Mouse (Mus musculus): ENCODE data around the gene Rd3l. TPM values are rescaled to one million over a fixed set of nuclear protein-coding genes. Genes with fewer than 3 reads are reported as not detected.

Rd3l gene
- polyA plus RNA-seq (2014; fragmentation: Illumina TruSeq; extraction: RNeasy Lipid Tissue Mini Kit (QIAGEN cat#74804); ENCODE audit: insufficient read depth, low read depth, low replicate concordance) = not detected

DNA sequence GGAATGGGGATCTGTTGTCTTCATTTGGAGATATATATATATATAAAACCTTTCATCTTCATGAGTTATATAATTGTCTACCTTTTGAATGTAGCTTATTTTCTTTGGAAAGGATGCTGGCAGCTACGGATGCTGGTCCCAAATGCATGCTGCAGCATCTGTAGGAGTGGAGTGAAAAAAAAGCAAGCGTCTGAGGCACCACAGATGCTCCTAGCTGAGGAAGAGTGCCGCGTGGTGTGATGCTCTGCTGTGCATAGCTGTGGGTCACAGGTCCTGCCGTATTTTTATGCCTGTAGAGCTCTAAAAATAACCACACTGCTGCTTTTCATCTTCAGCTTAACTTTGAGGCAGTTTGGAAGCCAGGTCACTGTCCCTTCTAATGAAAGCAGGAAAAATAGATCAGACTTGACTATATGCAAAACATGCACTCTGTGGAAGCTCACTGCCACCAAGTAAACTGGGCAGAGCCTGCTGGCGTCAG is at the start of gene Rd3l:
Gene Rd3l (minus strand): TSS at position 431 of the 481 bp plus-strand sequence.

DNA sequence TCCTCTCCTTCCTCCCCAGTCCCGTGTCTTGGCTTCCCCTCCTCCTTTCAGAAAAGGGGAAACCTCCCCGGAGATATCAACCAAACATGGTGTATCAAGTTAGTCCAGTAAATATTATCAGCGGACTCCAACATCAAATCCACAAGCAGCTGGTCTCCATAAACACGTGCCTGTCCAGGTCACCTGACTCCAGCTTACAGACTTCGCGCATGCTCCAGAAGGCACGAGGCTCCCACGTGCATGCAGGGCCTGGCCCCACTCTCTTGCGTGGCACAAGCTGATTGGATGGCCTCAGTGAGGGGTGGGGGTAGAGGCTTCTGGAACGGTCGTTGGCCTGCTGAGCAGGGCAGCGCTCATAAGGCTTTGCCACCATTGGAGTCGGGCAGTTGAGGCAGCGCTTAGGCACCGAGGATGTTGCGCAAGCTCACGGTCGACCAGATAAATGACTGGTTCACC is 9.9 kb downstream of the Rd3l start, which contains the start of gene Tdrd9:
Gene Tdrd9 (plus strand): TSS at position 329 of the 456 bp plus-strand sequence.

DNA sequence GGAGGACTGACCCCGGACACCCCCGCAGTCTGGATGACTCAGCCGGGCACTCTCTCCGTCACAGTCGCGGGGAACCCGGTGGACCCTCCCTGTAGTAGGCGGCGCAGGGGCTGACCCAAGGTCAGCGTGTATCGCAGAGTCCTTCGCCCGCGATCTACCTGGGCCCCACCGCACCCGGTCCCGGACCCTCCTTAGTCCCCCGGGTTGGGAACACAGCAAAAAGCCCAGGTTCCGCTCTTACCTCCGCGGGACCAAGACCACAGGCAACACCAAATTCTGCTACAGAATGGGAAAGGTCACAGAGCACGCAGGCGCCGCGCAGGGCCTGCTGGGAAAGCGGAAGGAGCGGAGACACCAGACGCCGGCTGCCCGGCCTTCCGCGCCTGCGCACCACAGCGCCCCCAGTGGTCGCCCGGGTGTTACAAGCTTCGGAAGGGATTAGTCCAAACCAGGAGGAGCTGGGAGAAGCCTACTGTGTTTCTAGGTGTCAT is 14.4 kb downstream of the Rd3l start, which contains the start of gene Atp5mpl:
Gene Atp5mpl (minus strand): TSS at position 295 of the 491 bp plus-strand sequence.

Other genes with a start within 250 kb of the Rd3l start
- gene Klc1, start 222.5 kb downstream of the Rd3l start, polyA plus RNA-seq (2014; fragmentation: Illumina TruSeq; extraction: RNeasy Lipid Tissue Mini Kit (QIAGEN cat#74804); ENCODE audit: insufficient read depth, low read depth, low replicate concordance) = 88.6 TPM
- 0.41 TPM for gene Xrcc3, start 167.4 kb downstream of the Rd3l start, polyA plus RNA-seq (2014; fragmentation: Illumina TruSeq; extraction: RNeasy Lipid Tissue Mini Kit (QIAGEN cat#74804); ENCODE audit: insufficient read depth, low read depth, low replicate concordance)
- gene Zfyve21, start 167.1 kb downstream of the Rd3l start, polyA plus RNA-seq (2014; fragmentation: Illumina TruSeq; extraction: RNeasy Lipid Tissue Mini Kit (QIAGEN cat#74804); ENCODE audit: insufficient read depth, low read depth, low replicate concordance) = 68.0 TPM
- gene Ppp1r13b, start 73.2 kb downstream of the Rd3l start, polyA plus RNA-seq (2014; fragmentation: Illumina TruSeq; extraction: RNeasy Lipid Tissue Mini Kit (QIAGEN cat#74804); ENCODE audit: insufficient read depth, low read depth, low replicate concordance) = 17.1 TPM
- gene Atp5mpl, start 14.3 kb downstream of the Rd3l start, polyA plus RNA-seq (2014; fragmentation: Illumina TruSeq; extraction: RNeasy Lipid Tissue Mini Kit (QIAGEN cat#74804); ENCODE audit: insufficient read depth, low read depth, low replicate concordance) = 580 TPM
- gene Tdrd9, start 9.8 kb downstream of the Rd3l start, polyA plus RNA-seq (2014; fragmentation: Illumina TruSeq; extraction: RNeasy Lipid Tissue Mini Kit (QIAGEN cat#74804); ENCODE audit: insufficient read depth, low read depth, low replicate concordance) = not detected
- gene Aspg, start 125.4 kb upstream of the Rd3l start, polyA plus RNA-seq (2014; fragmentation: Illumina TruSeq; extraction: RNeasy Lipid Tissue Mini Kit (QIAGEN cat#74804); ENCODE audit: insufficient read depth, low read depth, low replicate concordance) = 1.8 TPM
- 4.2 TPM for gene Kif26a, start 164.9 kb upstream of the Rd3l start, polyA plus RNA-seq (2014; fragmentation: Illumina TruSeq; extraction: RNeasy Lipid Tissue Mini Kit (QIAGEN cat#74804); ENCODE audit: insufficient read depth, low read depth, low replicate concordance)